Mouse (Mus musculus) splenic B cell, adult 2 months (primary cell): ENCODE measurements around the gene Fam133b.
A peak's percentile ranks its signal among the peaks of the same experiment; 100 is the strongest.
"Not testable (repeated sequence)": the region's sequence is repeated elsewhere in the genome, so short reads cannot be mapped to it uniquely, and the experiment has no call there.

Experiments
- DNase-seq: peaks from one replicate; pipeline ENCODE4 v3.0.0-alpha.2; 2011; ENCODE audit warnings: low read depth, low spot score
- H3K27me3 ChIP-seq: 2 replicates; pipeline ENCODE4 v1.6.1; 2012; ENCODE audit warnings: mild to moderate bottlenecking, low read length, moderate library complexity, mixed read lengths; ENCODE audit not compliant: control insufficient read depth, poor library complexity, insufficient read depth, severe bottlenecking
- H3K36me3 ChIP-seq: 2 replicates; pipeline ENCODE4 v1.6.1; 2012; ENCODE audit warnings: mild to moderate bottlenecking, low read length, moderate library complexity, mixed read lengths; ENCODE audit not compliant: control insufficient read depth, poor library complexity, insufficient read depth, severe bottlenecking

The Fam133b gene

DNA sequence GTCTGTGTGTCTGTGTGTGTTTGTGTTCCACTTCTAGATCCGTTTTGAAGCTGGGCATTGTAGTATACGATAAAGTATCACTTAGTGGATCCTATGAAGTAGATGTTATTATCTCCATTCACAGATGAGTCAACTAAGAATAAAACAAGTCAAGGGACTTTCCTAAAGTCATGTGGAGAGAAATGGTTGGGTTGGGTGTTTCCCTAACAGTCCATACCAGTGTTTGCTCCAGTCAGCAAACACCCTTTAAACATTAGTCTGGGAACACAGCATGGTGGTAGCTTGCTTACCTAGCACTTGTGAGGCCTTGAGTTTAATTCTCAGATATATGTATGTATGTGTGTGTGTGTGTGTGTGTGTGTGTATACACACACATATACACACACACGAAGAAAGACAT is 34.1 kb upstream of the Fam133b start:
- Histone ChIP-seq H3K36me3 (no peaks in the 10 kb centered on the region), H3K27me3 (no peaks in the 10 kb centered on the region)
- DNase-seq: peak; percentile 18

DNA sequence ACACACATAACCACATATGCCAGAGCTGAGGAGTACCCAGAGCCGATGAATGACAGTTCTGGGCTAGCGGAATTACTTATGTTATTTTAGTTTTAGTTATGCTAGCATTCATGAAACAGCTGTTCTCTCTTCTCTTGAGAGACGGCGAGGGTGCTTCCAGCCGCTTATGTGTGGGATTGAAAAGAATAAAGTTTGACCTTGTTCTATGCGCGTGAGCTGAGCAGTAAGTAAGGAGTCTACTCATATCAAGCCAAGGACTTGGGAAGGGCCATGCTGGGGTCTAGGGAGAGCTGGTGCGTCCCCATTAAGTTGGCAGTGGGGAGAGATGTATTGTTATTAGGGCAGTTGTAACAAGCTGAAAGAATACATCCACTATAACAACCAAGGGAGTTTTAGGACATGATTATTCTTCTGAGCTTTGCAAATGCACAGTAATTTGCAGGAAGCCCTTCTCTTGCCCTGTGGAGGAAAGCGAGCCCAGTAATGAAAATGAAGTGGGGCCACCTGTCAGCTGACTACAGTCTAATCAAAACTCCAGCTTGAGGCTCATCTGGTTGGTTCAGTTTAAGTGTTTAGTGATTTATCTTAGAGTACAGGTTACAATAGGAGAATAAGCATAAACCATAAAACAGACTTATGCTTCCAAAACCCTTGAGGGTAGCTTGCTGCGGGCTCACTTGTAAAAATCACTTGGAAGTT is 32.4 kb upstream of the Fam133b start:
- Histone ChIP-seq H3K27me3 (no peaks in the 10 kb centered on the region), H3K36me3 (no peaks in the 10 kb centered on the region)
- no peak for DNase-seq

DNA sequence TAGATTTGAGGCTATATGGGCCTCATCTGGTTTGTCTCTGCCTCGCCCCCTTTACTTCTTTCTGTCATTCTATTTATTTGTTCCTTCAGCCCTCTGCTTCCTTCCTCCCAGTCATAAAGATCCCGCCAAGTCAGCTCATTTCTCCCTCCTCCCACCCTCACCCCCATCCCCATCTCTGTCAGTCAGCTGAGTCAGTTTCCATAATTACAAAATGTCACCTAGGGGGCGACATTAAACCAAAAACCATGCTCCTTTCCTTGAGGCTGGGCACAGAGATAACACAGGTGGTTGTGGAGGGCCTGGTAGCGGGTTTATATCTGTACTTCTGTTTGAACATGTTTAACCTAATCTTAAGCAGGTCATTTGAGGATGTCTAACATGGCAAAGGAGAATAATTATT is 31.0 kb upstream of the Fam133b start:
- no peaks in the 10 kb centered on the region for H3K27me3 ChIP-seq
- no peaks in the 10 kb centered on the region for H3K36me3 ChIP-seq
- DNase-seq: peak; percentile 51

DNA sequence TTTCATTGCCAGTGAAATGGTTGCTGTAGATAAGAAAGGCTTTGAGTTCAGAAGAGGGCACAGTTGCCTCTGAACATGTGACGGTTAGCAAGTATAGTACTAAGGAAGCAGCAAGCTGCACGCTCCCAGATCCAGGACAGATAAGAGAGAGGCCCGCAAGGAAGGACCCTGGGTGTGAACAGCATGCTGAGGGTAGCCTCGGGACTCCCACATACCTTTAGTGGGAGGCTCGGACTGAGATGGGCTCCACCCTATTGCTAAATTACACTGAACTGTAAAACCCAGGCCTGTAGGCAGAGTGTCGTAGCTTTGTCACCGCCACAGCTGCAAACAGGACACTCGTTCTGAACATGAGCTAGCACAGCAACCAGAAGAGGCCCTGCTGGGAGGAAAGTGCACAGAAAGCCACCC is 28.7 kb upstream of the Fam133b start:
- H3K27me3 ChIP-seq: no peaks in the 10 kb centered on the region
- no peaks in the 10 kb centered on the region for H3K36me3 ChIP-seq
- no peak for DNase-seq

DNA sequence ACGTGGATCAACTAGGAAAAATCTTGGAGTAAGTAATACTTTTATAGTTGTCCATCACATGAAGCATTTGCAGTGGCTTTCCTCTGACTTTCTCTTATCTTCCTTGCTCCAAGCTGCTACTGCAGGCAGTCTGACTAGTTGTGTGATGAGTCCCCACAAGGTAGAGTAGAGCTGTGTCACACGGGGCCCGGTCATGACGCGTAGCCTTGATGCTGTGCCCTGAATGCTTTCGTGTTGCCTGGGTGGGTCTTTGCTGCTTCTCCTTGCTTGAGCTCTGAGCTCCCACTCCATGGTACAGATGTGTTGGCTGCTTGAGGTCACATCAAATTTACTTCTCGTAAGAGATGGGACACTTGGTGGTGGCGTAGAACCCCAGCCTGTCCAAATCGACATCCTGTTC is 28.2 kb upstream of the Fam133b start:
- H3K27me3 ChIP-seq: no peaks in the 10 kb centered on the region
- DNase-seq: no peak
- no peaks in the 10 kb centered on the region for H3K36me3 ChIP-seq

DNA sequence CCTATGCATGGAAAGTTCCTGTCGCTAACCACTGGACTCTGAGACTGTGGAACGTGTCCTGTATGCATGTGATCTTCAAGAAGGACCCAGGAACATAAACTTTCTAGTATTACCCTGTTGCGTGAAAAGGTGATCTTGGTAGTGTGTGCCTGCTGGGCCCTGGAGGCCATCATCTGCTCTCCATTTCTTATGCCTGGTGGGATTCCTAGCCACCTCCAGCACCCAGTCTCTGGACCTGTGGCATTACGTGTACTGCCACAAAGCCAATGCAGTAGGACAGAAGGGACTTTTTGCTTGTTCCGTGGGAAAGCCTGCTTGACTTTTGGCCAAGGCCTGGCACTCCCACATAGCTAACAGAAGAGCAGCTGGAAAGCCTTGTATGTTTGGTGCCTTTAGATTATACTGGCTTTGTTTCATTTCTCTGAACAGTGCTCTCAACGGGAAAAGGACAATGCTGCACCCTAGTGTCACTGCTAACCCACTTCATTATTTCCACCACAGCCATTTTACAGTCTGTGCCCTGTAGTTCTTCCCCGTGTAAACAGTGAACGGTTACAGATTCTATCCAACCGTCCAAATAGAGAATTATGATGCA is 27.1 kb upstream of the Fam133b start:
- peaks cover 1% of the 10 kb centered on the region; the same call in 1 of the 2 replicates for H3K36me3 ChIP-seq
- H3K27me3 ChIP-seq: no peaks in the 10 kb centered on the region
- DNase-seq: peak; percentile 74

DNA sequence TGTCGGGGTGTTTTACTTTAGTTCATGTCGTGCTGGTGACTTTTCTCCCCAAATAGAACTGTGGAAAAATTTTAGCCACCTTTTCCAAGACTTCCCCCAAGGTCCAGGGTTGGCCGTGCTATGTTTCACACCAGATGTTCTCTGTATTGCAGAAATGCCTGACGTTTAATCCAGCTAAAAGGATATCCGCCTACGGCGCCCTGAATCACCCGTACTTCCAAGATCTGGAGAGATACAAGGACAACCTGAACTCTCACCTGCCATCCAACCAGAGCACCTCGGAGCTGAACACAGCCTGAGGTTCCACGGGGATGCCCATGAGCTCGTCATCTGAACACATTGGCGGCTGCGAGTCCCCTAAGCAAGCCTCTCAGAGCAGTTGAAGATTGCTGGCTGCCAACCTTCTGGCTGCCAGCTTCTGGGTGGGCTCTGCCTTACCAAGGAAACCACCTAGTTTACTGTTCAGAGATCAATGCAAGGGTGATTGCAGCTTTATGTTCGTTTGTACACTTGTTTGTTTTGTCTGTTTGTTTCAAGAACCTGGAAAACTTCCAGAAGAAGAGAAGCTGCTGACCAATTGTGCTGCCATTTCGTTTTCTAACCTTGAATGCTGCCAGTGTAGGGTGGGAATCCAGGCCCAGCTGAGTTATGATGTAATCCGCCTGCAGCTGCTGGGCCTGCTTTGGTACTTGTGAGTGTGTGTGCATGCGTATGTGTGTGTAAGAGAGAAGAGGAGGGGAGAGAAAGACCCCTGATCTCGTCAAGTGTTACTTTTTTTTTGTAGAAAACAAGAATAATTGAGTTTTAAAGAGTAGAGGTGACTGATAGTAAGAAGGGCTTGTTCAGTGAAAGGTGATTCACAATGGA is 22.9 kb upstream of the Fam133b start:
- no peak for DNase-seq

DNA sequence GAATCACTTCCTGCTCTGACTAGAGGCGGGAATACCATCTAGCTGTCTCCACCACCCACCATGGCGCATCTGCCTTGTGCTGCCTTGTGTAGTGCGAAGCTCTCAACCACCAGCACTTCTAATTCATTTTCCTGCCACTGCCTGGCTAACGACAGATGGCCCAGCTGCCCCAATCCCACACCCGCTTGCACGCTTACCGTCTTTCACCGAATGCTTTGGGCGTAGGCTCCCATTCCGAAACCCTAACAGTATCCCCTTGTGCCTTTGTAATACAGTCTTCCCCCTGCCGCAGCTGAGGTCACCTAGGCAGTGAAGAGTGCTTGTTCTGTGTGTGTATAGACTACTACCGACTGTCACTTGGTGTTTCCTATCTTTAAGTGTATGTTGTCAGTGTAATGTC is 21.9 kb upstream of the Fam133b start:
- no peaks in the 10 kb centered on the region for H3K27me3 ChIP-seq
- H3K36me3 ChIP-seq: peaks cover 3% of the 10 kb centered on the region; the same call in 1 of the 2 replicates
- no peak for DNase-seq

More for the DNA sequence above, 22.9 kb upstream of the Fam133b start:
- peaks cover 3% of the 10 kb centered on the region; the same call in 1 of the 2 replicates for H3K36me3 ChIP-seq
- H3K27me3 ChIP-seq: no peaks in the 10 kb centered on the region

DNA sequence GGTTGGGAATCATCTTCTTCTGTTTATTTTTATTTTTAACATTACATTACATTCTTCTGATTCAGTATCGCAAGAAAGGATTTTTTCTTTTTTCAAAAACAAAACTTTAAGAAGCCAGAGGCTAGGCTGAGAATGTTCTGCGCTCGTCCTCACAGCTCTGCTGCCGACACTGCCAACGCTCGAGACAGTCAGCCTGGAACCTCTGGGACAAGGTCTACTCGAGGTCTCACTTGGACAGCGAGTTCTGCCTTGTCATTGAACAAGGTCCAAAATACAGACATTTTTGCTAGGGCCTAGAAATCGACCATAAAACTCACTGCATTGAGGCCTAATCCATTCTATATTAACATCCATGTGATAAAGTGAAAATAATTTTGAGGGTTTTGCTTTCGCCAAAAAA is 20.8 kb upstream of the Fam133b start:
- no peak for DNase-seq
- peaks cover 3% of the 10 kb centered on the region; the same call in 1 of the 2 replicates for H3K36me3 ChIP-seq
- no peaks in the 10 kb centered on the region for H3K27me3 ChIP-seq

DNA sequence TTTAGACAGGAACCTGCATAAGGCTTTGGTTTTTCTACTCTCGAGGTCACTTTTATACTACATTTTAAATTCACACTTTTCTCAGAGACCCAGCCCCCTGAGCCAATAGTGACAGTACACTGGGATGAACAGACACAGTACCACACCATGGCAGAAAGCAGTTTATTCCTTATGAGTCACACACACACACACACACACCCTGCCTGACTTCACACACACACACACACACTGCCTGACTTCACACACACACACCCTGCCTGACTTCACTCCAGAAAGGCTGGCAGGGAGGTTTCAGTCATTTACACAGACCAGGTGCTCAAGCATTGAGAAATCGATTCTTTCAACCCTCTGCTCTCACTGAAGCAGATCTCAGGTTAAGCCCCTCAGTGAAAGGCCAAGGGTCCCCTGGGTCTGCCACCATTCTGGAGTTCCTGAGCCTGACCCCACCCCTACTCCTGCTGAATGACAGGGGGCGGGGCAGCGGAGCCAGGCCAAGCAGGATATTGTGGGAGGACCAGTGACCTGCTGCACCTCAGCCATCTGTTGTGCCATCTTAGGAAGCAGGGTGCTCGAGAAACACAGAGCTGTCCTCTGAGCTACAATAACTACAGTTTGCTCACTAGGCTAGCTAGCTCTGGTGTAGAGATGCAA is 16.5 kb upstream of the Fam133b start:
- Histone ChIP-seq H3K36me3 (0 out of 2 replicates have a peak, but pooled peaks cover 2% of the 10 kb centered on the region), H3K27me3 (no peaks in the 10 kb centered on the region)
- DNase-seq: no peak

DNA sequence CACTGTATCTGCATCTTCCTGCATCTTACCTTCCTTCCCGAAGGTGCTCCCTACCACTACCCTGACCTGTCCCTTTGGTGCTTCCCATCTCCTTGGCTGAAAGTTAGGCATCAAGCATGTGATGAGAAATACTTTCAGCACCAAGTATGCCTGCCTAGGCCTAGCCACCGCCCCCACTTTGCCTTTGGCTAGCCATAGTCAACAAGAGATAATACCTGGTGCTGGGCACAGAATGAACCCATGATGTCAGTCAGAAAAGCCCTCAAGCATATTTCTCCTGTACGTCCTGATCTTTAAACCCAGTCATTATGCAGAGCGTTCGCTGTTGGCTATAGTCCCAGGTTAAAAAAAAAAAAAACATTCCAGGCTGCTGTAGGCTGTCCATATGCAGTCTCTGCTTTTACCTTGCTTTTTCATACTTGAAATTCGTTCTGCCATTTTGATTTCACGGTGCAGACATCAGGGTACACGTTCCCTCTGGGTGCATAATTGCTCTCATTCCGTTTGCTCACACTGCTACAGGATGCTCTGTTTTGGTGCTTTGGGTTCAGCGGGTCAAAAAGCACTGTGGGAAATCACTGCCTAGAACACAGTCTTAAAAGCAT is 13.9 kb upstream of the Fam133b start:
- no peak for DNase-seq
- Histone ChIP-seq H3K27me3 (no peaks in the 10 kb centered on the region), H3K36me3 (no peaks in the 10 kb centered on the region)

DNA sequence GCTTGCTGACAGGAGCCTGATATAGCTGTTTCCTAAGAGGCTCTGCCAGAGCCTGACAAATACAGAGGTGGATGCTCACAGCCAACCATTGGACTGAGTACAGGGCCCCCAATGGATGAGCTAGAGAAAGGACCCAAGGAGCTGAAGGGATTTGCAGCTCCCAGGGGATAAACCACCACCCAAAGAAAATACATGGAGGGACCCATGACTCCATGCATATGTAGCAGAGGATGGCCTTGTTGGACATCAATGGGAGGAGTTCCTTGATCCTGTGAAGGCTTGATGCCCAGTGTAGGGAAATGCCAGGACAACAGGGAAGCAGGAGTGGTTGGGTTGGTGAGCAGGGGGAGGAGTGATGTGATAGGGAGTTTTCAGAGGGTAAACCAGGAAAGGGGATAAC is 11.6 kb upstream of the Fam133b start:
- not testable (repeated sequence) for H3K27me3 ChIP-seq, H3K36me3 ChIP-seq, DNase-seq

DNA sequence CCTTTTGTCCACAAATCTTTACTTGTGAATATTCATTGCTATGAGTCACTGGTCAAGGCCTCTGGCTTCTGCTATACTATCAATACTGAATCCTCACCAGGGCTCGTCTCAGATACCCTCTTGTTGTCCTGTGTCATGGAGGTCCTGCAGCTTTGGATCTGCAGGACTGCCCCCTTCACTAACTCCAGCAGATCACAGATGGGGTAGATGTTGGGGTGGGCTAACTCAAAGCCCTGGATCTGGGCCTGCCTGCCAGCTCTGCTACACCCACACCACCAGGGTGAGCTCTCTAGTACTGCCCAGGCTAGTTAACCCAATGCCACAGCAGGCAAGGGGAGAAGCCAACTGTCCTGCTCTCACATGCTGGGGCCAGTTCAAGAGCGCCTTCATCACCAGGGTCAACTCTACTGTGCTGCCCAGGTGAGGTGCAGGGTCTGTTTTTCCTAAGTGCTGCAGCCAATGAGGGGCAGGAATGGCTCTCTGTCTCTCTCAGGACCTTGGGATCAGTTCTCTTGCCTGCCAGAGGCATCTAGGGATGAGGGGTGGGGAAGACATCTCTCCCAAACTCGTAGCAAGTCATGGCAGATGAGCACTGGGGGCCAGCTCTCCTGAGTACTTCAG is 6.9 kb upstream of the Fam133b start:
- Histone ChIP-seq H3K27me3 (no peaks in the 10 kb centered on the region), H3K36me3 (no peaks in the 10 kb centered on the region)
- DNase-seq: no peak
